9 mouse cellular contexts compared by ENCODE assay signal in genomic region chr6:128021106-128021930, GRCm38 (mm10).
A peak's percentile ranks its signal among the peaks of the same experiment; 100 is the strongest.
DNase-seq lines count a peak whose midpoint lies in the region; ATAC-seq lines count a peak whose summit lies in the region.
"Had no signal": no experiment of that assay in that cellular context is flagged by ENCODE, and none has a peak within 500 bp of the region (broad histone marks: within the 10 kb centered on the region; RNA-seq: fewer than 3 reads in every experiment).

No protein-coding gene starts in this region.

- H3K9me3 ChIP-seq in megakaryocyte, embryonic 14.5 days: no peaks in the 10 kb centered on the region
- H3K9me3 ChIP-seq in midbrain, embryonic 10.5 days (replicated peaks): no peaks in the 10 kb centered on the region

- 29% methylated on average over 9 of the region's 10 CpGs for WGBS in midbrain, embryonic 10.5 days

- H3K27me3 ChIP-seq in megakaryocyte, embryonic 14.5 days (replicated peaks): peaks cover 17% of the 10 kb centered on the region
- 0 out of 2 replicates have a peak, but pooled peaks cover 12% of the 10 kb centered on the region for H3K27me3 ChIP-seq in midbrain, embryonic 10.5 days (ENCODE audit: low read depth, poor library complexity, severe bottlenecking)

- H3K4me3 ChIP-seq in megakaryocyte, embryonic 14.5 days (replicated peaks): peak overlapping the region; percentile 28
- no peak overlapping the region for H3K4me3 ChIP-seq in midbrain, embryonic 10.5 days

- no peak for ATAC-seq in megakaryocyte, adult 5-6 weeks (ENCODE audit: poor library complexity, severe bottlenecking)

- peak; percentile 29 for DNase-seq in embryo, embryonic 10.5 days (ENCODE audit: low spot score)
- no peak for DNase-seq in embryo, embryonic 11 days
- no peak for DNase-seq in midbrain, embryonic 10.5 days (ENCODE audit: low spot score)
- no peak for DNase-seq in adrenal gland, postnatal 10 days
- DNase-seq in right cerebral cortex, adult 2 months (ENCODE audit: low spot score in 2 of 2): no peak
- no peak for DNase-seq in frontal cortex, adult 2 months (ENCODE audit: extremely low spot score in 1 of 2, low spot score in 1 of 2)
- DNase-seq: lung, postnatal 36 days had no signal

- peak overlapping the region; percentile 83 for H3K27ac ChIP-seq in midbrain, embryonic 10.5 days (replicated peaks)

- H3K4me1 ChIP-seq in megakaryocyte, embryonic 14.5 days: peaks cover 33% of the 10 kb centered on the region; the same call in 1 of the 2 replicates
- peaks cover 71% of the 10 kb centered on the region for H3K4me1 ChIP-seq in midbrain, embryonic 10.5 days

- H3K36me3 ChIP-seq in megakaryocyte, embryonic 14.5 days (replicated peaks; ENCODE audit: low read length): peaks cover 82% of the 10 kb centered on the region
- no peaks in the 10 kb centered on the region for H3K36me3 ChIP-seq in midbrain, embryonic 10.5 days
